ENCODE assay signal across 30 mouse cellular contexts in genomic region chr2:49695461-49695860, GRCm38 (mm10).
DNase-seq lines count a peak whose midpoint lies in the region; ATAC-seq lines count a peak whose summit lies in the region.
"Had no signal": no experiment of that assay in that cellular context is flagged by ENCODE, and none has a peak within 500 bp of the region (broad histone marks: within the 10 kb centered on the region; RNA-seq: fewer than 3 reads in every experiment).

No protein-coding gene starts in this region.

- no peaks in the 10 kb centered on the region for H3K9me3 ChIP-seq in hindbrain, embryonic 13.5 days
- no peaks in the 10 kb centered on the region for H3K9me3 ChIP-seq in hindbrain, embryonic 14.5 days (ENCODE audit: control insufficient read depth, low read length)
- H3K9me3 ChIP-seq in neural tube, embryonic 13.5 days: no peaks in the 10 kb centered on the region
- H3K9me3 ChIP-seq: embryonic facial prominence, embryonic 10.5 days; embryonic facial prominence, embryonic 13.5 days; heart, embryonic 10.5 days; heart, embryonic 13.5 days; intestine, embryonic 15.5 days had no signal

- H3K27ac ChIP-seq in hindbrain, embryonic 13.5 days: 0 out of 2 replicates have a peak overlapping the region, but pooled peaks have one; percentile 2
- H3K27ac ChIP-seq in hindbrain, embryonic 14.5 days: no peak overlapping the region
- H3K27ac ChIP-seq in neural tube, embryonic 13.5 days (replicated peaks): 0 out of 2 replicates have a peak overlapping the region, but pooled peaks have one; percentile 4
- H3K27ac ChIP-seq: embryonic facial prominence, embryonic 10.5 days; embryonic facial prominence, embryonic 13.5 days; gastrocnemius, adult 2 months; heart, embryonic 10.5 days; heart, embryonic 13.5 days; intestine, embryonic 15.5 days had no signal

- 90% methylated on average over 3 of the region's 3 CpGs for WGBS in hindbrain, embryonic 13.5 days
- 83% methylated on average over 3 of the region's 3 CpGs for WGBS in hindbrain, embryonic 14.5 days
- WGBS in neural tube, embryonic 13.5 days: 89% methylated on average over 3 of the region's 3 CpGs

- no peak overlapping the region for H3K4me3 ChIP-seq in hindbrain, embryonic 13.5 days
- no peak overlapping the region for H3K4me3 ChIP-seq in hindbrain, embryonic 14.5 days (replicated peaks; ENCODE audit: low read length)
- no peak overlapping the region for H3K4me3 ChIP-seq in neural tube, embryonic 13.5 days
- H3K4me3 ChIP-seq: embryonic facial prominence, embryonic 10.5 days; embryonic facial prominence, embryonic 13.5 days; erythroblast, embryonic 14.5 days; gastrocnemius, adult 2 months; heart, embryonic 10.5 days; heart, embryonic 13.5 days; intestine, embryonic 15.5 days had no signal

- no peak overlapping the region for H3K4me2 ChIP-seq in hindbrain, embryonic 13.5 days
- H3K4me2 ChIP-seq in hindbrain, embryonic 14.5 days (replicated peaks): no peak overlapping the region
- no peak overlapping the region for H3K4me2 ChIP-seq in neural tube, embryonic 13.5 days
- H3K4me2 ChIP-seq: embryonic facial prominence, embryonic 13.5 days; heart, embryonic 13.5 days; intestine, embryonic 15.5 days had no signal

- ATAC-seq in hindbrain, embryonic 13.5 days (ENCODE audit: low FRiP score): no peak
- no peak for ATAC-seq in hindbrain, embryonic 14.5 days (ENCODE audit: low FRiP score)
- ATAC-seq in neural tube, embryonic 13.5 days (ENCODE audit: low read depth): no peak
- ATAC-seq: CD4-positive, CD25-positive, alpha-beta regulatory T cell, adult 4 months; forebrain, embryonic 14.5 days; forebrain, postnatal 0 days; hindbrain, embryonic 16.5 days; intestine, embryonic 15.5 days had no signal

- H3K9ac ChIP-seq in hindbrain, embryonic 13.5 days: no peak overlapping the region
- no peak overlapping the region for H3K9ac ChIP-seq in hindbrain, embryonic 14.5 days
- no peak overlapping the region for H3K9ac ChIP-seq in neural tube, embryonic 13.5 days
- H3K9ac ChIP-seq: embryonic facial prominence, embryonic 13.5 days; forebrain, postnatal 0 days; heart, embryonic 13.5 days; intestine, embryonic 15.5 days had no signal

- H3K27me3 ChIP-seq in hindbrain, embryonic 13.5 days: no peaks in the 10 kb centered on the region
- no peaks in the 10 kb centered on the region for H3K27me3 ChIP-seq in hindbrain, embryonic 14.5 days (ENCODE audit: control insufficient read depth, insufficient read depth, low read length)
- no peaks in the 10 kb centered on the region for H3K27me3 ChIP-seq in neural tube, embryonic 13.5 days
- H3K27me3 ChIP-seq: embryonic facial prominence, embryonic 13.5 days; heart, embryonic 13.5 days; intestine, embryonic 15.5 days had no signal

- peaks cover 29% of the 10 kb centered on the region for H3K36me3 ChIP-seq in hindbrain, embryonic 13.5 days
- H3K36me3 ChIP-seq in hindbrain, embryonic 14.5 days (replicated peaks; ENCODE audit: control insufficient read depth, insufficient read depth): peaks cover 54% of the 10 kb centered on the region
- H3K36me3 ChIP-seq in neural tube, embryonic 13.5 days: peaks cover 28% of the 10 kb centered on the region
- H3K36me3 ChIP-seq: heart, embryonic 10.5 days; heart, embryonic 13.5 days; intestine, embryonic 15.5 days had no signal

- peak; percentile 44 to 63 for DNase-seq in frontal cortex, adult 2 months (ENCODE audit: extremely low spot score in 1 of 2, low spot score in 1 of 2)
- DNase-seq in frontal cortex, postnatal 25 days (ENCODE audit: low spot score in 2 of 2): no peak
- no peak for DNase-seq in hindbrain, embryonic 14.5 days (ENCODE audit: low spot score)
- no peak for DNase-seq in neural tube, embryonic 10.5 days (ENCODE audit: extremely low spot score, low spot score)
- no peak for DNase-seq in layer of hippocampus, postnatal 14 days (ENCODE audit: low spot score in 2 of 2)
- DNase-seq: adrenal gland, adult 2 months; adrenal gland, postnatal 14 days; cerebellum, adult 11-12 months; cerebellum, adult 8-10 months; cerebellum, postnatal 10 days; cerebellum, postnatal 36 days; embryo, embryonic 11 days; forebrain, postnatal 0 days; gastrocnemius, adult 2 months; gastrocnemius, postnatal 14 days; heart, adult 18-20 months; heart, postnatal 14 days; heart, postnatal 4 days; kidney, adult 11 months had no signal

- peaks cover 67% of the 10 kb centered on the region for H3K4me1 ChIP-seq in hindbrain, embryonic 13.5 days (replicated peaks)
- H3K4me1 ChIP-seq in hindbrain, embryonic 14.5 days (replicated peaks; ENCODE audit: control insufficient read depth, insufficient read depth, low read length): peaks cover 44% of the 10 kb centered on the region; the same call in 1 of the 2 replicates
- H3K4me1 ChIP-seq in neural tube, embryonic 13.5 days (replicated peaks): peaks cover 64% of the 10 kb centered on the region
- H3K4me1 ChIP-seq: intestine, embryonic 15.5 days had no signal

Comparison
In these comparisons a context has a peak if more than half of its experiments do, and no peak if none do; other contexts are left out.
1. DNase-seq: peak in frontal cortex, adult 2 months (2 of 2); none in frontal cortex, postnatal 25 days (0 of 2), hindbrain, embryonic 14.5 days (single experiment), neural tube, embryonic 10.5 days (single experiment) and layer of hippocampus, postnatal 14 days (0 of 2).